Mouse (Mus musculus) kidney, adult 2 months (tissue): ENCODE measurements around the gene Arfip2. TPM values are rescaled to one million over a fixed set of nuclear protein-coding genes. Genes with fewer than 3 reads are reported as not detected.

Source experiments
- DNase-seq: peaks from one replicate; pipeline ENCODE4 v3.0.0; 2021
- H3K27ac ChIP-seq: fragments of 200-500 bp; 2 replicates; pipeline ENCODE4 v1.5.1; 2012; ENCODE audit warnings: low read depth, low read length, control low read depth, inconsistent platforms; ENCODE audit not compliant: insufficient read depth
- H3K27me3 ChIP-seq: fragments of 200-500 bp; replicated peaks from 2 replicates; pipeline ENCODE4 v1.6.1; 2012; ENCODE audit warnings: mild to moderate bottlenecking, moderate library complexity, low read length, inconsistent platforms; ENCODE audit not compliant: control insufficient read depth, insufficient read depth
- H3K36me3 ChIP-seq: fragments of 200-500 bp; 2 replicates; pipeline ENCODE4 v1.6.1; 2012; ENCODE audit warnings: mild to moderate bottlenecking, moderate library complexity, low read length, inconsistent platforms; ENCODE audit not compliant: control insufficient read depth, insufficient read depth
- H3K4me1 ChIP-seq: fragments of 200-500 bp; 2 replicates; pipeline ENCODE4 v1.6.1; 2011; ENCODE audit warnings: low read length; ENCODE audit not compliant: control insufficient read depth, insufficient read depth
- H3K4me3 ChIP-seq: fragments of 200-500 bp; 2 replicates; pipeline ENCODE4 v1.5.1; 2011; ENCODE audit warnings: mild to moderate bottlenecking, low read depth, low read length, control low read depth; ENCODE audit not compliant: insufficient read depth
- CTCF ChIP-seq: fragments of 200-500 bp; conservative IDR thresholded peaks from 2 replicates; pipeline ENCODE4 v1.5.1; 2011; ENCODE audit warnings: low read depth, mild to moderate bottlenecking, control low read depth, low read length, moderate library complexity, mixed read lengths; ENCODE audit not compliant: insufficient read depth, insufficient read length
- POLR2A ChIP-seq: fragments of 200-500 bp; IDR thresholded peaks from one replicate; pipeline ENCODE4 v1.6.1; 2011; ENCODE audit warnings: low read depth, low read length, control low read depth
- WGBS: fragments of 180-500 bp; shearing (Covaris S2); methylation state at CpG from one replicate; pipeline ENCODE4 v1.1.7; 2018; 5-methylcytosine and 5-hydroxymethylcytosine counted together
- polyA plus RNA-seq: library from polyadenylated mRNA; depleted of rRNA; stranded (reverse); fragments of >200 nt; gene quantifications from 2 replicates; pipeline ENCODE4 v1.2.3, GENCODE M21; 2012; rRNA removed

The Arfip2 gene
- polyA plus RNA-seq, result 65.6 and 67.0 TPM in 2 replicates

- WGBS, result under 1% methylated on average over 45 of the region's 45 CpGs
Observed at GRCm38 (mm10) chr7:105640233-105640893, at the start of gene Arfip2, which contains the start of gene Gm45799. Arfip2 (minus strand) TSS chr7:105640416. Gm45799 (plus strand) TSS chr7:105640552.

DNA sequence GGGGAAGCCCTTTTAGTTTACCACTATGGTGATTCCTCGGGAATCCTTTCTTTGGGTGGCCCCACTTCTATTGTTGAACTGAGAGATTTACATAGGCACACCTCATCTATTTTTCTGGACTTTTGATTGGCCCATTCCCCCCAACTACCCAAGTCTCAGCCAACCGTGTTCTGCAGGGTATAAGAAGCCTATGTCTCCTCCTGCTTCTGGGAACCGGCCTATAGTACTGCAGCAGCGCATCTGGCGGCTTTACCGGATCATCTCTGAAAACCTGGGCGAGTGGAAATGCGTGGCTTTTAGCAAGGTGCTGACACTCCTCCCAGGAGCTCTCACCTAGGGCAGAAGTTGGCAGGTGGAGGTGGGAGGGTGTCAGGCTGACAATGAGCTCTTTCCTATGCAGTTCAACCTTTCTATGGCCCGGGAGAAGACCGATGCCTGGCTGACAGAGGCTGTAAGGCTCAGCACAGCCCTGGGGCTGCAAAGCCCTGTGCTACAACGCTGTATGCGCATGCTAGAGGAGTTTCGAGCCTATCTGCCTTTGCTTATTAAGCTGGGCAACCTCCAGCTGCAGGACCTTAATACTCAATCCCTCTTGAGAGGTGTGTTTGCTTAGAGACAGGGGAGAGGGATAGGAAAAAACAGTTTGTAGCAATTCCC, 45.5 kb upstream of the Arfip2 start:
- no peaks in the 10 kb centered on the region for H3K27me3 ChIP-seq
- 29% methylated on average over 13 of the region's 13 CpGs for WGBS
- no peaks in the 10 kb centered on the region for H3K36me3 ChIP-seq
- no peak overlapping the region for H3K4me3 ChIP-seq
- TF ChIP-seq POLR2A (no peak), CTCF (no peak)
- DNase-seq, result no peak
- H3K4me1 ChIP-seq, result no peaks in the 10 kb centered on the region
- no peak overlapping the region for H3K27ac ChIP-seq

More at GRCm38 (mm10) chr7:105640233-105640893, at the start of gene Arfip2, which contains the start of gene Gm45799:
- TF ChIP-seq CTCF (no peak), POLR2A (peak; percentile 60)
- Histone ChIP-seq H3K4me3 (peak within 1 kb of the TSS; percentile 94), H3K27ac (peak within 1 kb of the TSS; percentile 87), H3K4me1 (no peaks in the 10 kb centered on the region; the same call in 1 of the 2 replicates), H3K27me3 (no peaks in the 10 kb centered on the region), H3K36me3 (no peaks in the 10 kb centered on the region; the same call in 1 of the 2 replicates)
- peak; percentile 99 for DNase-seq

- DNase-seq, result peak; percentile 94
- peak within 1 kb of the TSS; percentile 61 for H3K4me3 ChIP-seq
- 1% methylated on average over 17 of the region's 17 CpGs for WGBS
- H3K36me3 ChIP-seq, result no peaks in the 10 kb centered on the region
- no peaks in the 10 kb centered on the region for H3K27me3 ChIP-seq
- H3K4me1 ChIP-seq, result peaks cover 4% of the 10 kb centered on the region; the same call in 1 of the 2 replicates
- peak within 1 kb of the TSS; percentile 22; the same call in 1 of the 2 replicates for H3K27ac ChIP-seq
- TF ChIP-seq POLR2A, result peak; percentile 28
- TF ChIP-seq CTCF, result peak; percentile 72
Observed at GRCm38 (mm10) chr7:105650639-105651435, 10.6 kb upstream of the Arfip2 start, which contains the start of gene Dnhd1. Dnhd1 (plus strand) TSS chr7:105650827.

DNA sequence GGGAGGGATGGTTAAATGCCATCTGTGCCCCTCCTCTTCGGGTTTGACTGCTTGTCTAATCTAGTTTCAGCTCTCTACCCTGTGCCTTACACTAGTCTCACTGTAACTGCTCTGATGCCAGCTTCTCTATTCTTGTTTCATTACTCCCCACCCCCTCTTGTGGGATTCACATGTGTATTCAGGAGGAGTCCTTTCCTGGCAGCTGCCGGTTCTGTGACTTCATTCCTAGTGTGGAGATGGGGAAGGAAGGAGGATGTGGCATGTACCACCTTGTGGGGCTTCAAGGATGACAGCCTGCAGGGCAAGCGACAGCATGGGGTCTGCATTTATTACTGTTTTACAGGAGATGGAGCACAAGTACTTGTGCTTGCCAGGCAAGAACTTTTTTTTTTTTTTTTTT, 1.7 kb upstream of the Arfip2 start:
- no peak overlapping the region for H3K4me3 ChIP-seq
- no peaks in the 10 kb centered on the region for H3K27me3 ChIP-seq
- no peak for TF ChIP-seq CTCF
- TF ChIP-seq POLR2A, result no peak
- no peaks in the 10 kb centered on the region; the same call in 1 of the 2 replicates for H3K36me3 ChIP-seq
- DNase-seq, result no peak
- no peak overlapping the region for H3K27ac ChIP-seq
- 50% methylated on average over 3 of the region's 3 CpGs for WGBS
- no peaks in the 10 kb centered on the region; the same call in 1 of the 2 replicates for H3K4me1 ChIP-seq

DNA sequence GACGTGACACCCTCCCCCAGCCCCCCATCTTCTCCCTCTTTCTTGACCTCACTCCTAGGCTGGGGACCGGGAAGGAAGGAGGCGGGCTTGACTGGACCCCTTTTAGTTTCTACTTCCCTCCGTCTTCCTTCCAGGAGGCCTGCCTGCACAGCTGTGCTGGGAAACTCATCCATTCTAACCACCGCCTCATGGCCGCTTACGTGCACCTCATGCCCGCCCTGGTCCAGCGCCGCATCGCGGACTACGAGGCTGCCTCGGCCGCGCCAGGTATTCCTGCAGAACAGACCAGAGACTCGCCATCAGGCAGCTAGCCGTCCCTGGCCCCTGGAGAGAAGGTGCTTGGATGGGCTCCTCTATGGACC, 659 bp upstream of the Arfip2 start:
- no peaks in the 10 kb centered on the region; the same call in 1 of the 2 replicates for H3K4me1 ChIP-seq
- no peaks in the 10 kb centered on the region for H3K27me3 ChIP-seq
- no peak for TF ChIP-seq POLR2A
- TF ChIP-seq CTCF, result no peak
- H3K4me3 ChIP-seq, result peak overlapping the region; percentile 94
- WGBS, result under 1% methylated on average over 18 of the region's 18 CpGs
- no peaks in the 10 kb centered on the region; the same call in 1 of the 2 replicates for H3K36me3 ChIP-seq
- peak overlapping the region; percentile 87 for H3K27ac ChIP-seq
- DNase-seq, result peak; percentile 27

DNA sequence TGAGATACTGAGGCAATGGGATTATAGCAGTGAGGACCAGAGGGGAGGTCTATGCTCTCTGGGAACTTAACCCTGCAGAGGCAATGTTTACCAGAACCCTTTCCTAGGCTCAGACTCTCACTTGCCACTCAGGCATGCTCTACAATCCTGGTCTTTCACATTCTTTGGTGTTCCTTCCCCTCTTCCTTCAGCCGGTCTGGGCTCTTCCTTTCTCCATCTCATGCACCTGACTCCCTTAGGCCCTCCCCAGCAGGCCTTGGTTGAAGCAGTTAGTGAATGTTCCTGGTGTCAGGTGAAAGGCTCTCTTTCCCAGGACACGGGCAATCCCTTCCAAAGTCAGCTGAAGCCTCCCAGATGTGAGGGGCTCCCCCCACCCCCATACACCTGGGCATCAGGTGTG, 460 bp downstream of the Arfip2 start, which contains the start of gene Timm10b:
Timm10b (plus strand) TSS at position 301 of the 400 bp plus-strand sequence.
- peak within 1 kb of the TSS; percentile 94 for H3K4me3 ChIP-seq
- 0% methylated on average over 2 of the region's 2 CpGs for WGBS
- TF ChIP-seq POLR2A (no peak), CTCF (no peak)

GRCm38 (mm10) chr7:105639304-105639703, 912 bp downstream of the Arfip2 start:
- Histone ChIP-seq H3K4me3 (peak overlapping the region; percentile 82; the same call in 1 of the 2 replicates), H3K27ac (no peak overlapping the region)

More for the DNA sequence above, 460 bp downstream of the Arfip2 start, which contains the start of gene Timm10b:
- no peaks in the 10 kb centered on the region for H3K27me3 ChIP-seq
- no peaks in the 10 kb centered on the region for H3K36me3 ChIP-seq
- H3K4me1 ChIP-seq, result no peaks in the 10 kb centered on the region; the same call in 1 of the 2 replicates
- no peak for DNase-seq
- peak within 1 kb of the TSS; percentile 87 for H3K27ac ChIP-seq

More at GRCm38 (mm10) chr7:105639304-105639703, 912 bp downstream of the Arfip2 start:
- TF ChIP-seq POLR2A (no peak), CTCF (no peak)
- H3K36me3 ChIP-seq, result no peaks in the 10 kb centered on the region
- no peaks in the 10 kb centered on the region; the same call in 1 of the 2 replicates for H3K4me1 ChIP-seq
- WGBS, result 41% methylated on average over 9 of the region's 9 CpGs
- no peak for DNase-seq
- H3K27me3 ChIP-seq, result no peaks in the 10 kb centered on the region
